Mouse (Mus musculus): ENCODE results near the gene Hmga1.

The Hmga1 gene

DNA sequence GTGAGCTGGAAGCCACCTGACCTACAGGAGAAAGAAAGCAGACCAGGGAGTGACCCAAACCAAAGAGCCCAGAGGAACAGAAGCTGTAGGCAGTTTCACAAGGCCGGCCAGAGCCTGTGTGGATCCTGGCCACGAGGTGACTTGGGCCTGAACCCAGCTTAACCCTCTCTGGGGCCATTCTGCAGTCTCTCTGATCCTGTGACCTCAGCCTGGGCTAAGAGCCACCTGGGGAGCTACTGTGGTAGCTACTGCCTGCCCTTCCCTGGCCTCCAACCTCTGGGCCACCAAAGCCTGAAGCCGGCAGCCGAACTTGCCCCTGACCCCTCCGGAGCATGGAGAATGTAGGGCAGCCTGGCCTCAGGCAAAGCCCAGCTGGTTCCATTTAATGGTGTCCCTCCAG lies 27.5 kb upstream of the Hmga1 start:
- no peak for DNase-seq (ENCODE audit: low spot score)

- DNase-seq (ENCODE audit: low spot score), result no peak
Measured at GRCm38 (mm10) chr17:27532095-27532494, 24.2 kb upstream of the Hmga1 start.

- no peak for DNase-seq (ENCODE audit: low spot score)
Measured at GRCm38 (mm10) chr17:27533354-27533753, 22.9 kb upstream of the Hmga1 start.

- DNase-seq (ENCODE audit: low spot score), result peak; percentile 57
Measured at GRCm38 (mm10) chr17:27534718-27535117, 21.6 kb upstream of the Hmga1 start.

DNA sequence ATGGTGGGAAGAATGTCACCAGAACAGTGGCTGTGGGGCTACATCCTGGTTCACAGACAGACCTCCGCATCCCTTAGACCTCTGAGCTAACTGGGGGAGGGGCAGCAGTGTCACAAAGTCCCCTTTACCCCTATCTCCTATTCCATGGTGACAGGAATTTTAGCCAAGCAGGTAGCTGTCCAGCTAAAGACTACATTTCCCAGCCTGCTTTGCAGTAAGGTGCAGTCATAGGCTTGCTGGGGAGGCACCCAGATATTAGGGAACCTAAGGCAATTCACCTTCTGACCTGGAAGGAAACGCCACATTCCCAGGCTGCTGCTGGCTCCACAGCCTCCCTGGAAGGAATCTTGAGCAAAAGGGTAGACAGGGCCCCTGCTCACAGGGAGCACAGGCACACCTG lies 15.0 kb upstream of the Hmga1 start:
- DNase-seq (ENCODE audit: low spot score), result no peak

DNA sequence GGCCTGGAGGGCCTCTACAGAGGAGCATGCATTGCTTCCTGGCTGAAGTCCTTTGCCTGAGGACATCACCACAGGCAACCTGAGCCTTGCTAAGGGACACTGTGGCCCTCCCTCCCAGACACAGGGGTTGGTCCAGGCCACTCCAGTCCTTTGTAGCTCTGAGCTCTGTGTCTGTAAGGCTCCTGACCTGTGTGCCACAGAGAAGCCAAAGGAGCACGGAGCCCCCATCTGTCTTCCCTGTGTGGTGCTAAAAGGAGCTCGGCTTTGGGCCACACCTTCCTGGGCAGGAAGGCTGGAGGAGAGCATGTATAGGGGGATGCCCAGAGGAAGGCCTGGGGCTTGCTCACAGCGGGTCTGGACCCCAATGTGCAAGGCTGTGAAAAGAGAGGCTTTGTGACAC lies 14.3 kb upstream of the Hmga1 start:
- DNase-seq (ENCODE audit: low spot score), result no peak

- DNase-seq (ENCODE audit: low spot score), result no peak
Measured at GRCm38 (mm10) chr17:27544551-27544950, 11.7 kb upstream of the Hmga1 start.

DNA sequence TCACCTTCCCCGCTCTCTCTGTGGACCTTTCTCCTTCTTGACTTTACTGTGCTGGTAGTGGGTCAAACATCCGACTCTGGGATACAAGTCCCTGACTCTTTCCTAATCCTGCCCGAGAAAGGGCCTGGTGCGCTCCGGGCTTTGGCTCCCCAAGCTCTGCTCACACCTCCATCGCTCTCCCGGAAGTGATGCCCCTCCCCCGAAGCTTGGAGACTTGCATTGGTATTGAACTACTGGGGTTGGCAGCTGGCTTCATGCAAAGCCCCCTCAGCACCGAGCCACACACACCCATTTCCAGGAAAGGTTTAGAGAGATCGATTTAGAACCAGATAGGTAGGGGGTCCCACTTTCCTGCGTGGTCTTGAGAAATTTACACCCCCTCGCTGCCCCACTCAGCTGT lies 10.3 kb upstream of the Hmga1 start:
- no peak for DNase-seq (ENCODE audit: low spot score)

DNA sequence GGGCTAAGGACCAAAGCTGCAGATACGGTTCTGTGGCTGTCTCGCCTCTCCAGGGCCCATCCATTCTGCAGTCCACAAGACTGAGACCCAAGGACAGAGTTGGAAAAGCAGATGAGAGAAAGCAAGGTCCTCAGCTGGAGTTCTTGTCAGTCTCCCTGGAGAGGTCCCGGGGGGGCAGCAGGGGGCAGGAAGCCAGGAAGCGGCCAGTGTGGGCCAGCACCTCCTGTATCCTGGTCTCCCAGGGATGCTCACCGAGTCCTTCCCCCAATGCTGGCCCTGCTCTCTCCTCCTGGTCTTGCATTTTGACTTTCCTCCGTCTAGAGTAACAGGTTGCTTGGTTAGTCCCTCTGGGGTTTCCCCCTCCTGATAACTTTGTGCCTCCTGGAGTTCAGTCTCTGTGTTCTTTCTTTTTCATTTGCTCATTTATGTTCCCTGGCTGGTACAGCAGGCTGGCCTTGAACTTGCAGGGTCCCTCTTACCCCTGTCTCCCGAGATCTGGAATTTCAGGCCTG lies 9.7 kb upstream of the Hmga1 start:
- no peak for DNase-seq (ENCODE audit: low spot score)

GRCm38 (mm10) chr17:27547253-27547868 lies 8.9 kb upstream of the Hmga1 start:
- no peak for DNase-seq (ENCODE audit: low spot score)

DNA sequence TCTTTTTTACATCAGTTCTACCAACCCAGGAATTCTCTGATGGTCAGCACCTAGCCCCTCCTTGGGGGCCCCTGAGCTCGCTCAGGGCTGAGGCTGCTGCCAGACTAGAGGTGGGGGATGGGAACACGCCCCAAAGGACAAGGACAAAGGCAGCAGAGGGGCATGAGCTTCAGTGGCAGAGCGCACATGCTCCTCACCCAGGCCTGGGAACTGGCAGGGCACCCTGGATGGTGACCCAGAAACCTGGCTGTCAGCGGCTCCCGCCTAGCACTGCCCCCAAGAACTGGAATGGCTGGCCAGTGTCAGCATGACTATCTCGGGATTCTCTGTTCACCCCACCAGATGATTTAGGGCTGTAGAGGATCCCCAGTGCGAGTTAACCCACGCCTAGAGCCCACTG lies 7.1 kb upstream of the Hmga1 start:
- no peak for DNase-seq (ENCODE audit: low spot score)

GRCm38 (mm10) chr17:27551393-27551940 lies 4.8 kb upstream of the Hmga1 start:
- no peak for DNase-seq (ENCODE audit: low spot score)

GRCm38 (mm10) chr17:27552215-27553201 lies 3.8 kb upstream of the Hmga1 start:
- DNase-seq (ENCODE audit: low spot score), result no peak

DNA sequence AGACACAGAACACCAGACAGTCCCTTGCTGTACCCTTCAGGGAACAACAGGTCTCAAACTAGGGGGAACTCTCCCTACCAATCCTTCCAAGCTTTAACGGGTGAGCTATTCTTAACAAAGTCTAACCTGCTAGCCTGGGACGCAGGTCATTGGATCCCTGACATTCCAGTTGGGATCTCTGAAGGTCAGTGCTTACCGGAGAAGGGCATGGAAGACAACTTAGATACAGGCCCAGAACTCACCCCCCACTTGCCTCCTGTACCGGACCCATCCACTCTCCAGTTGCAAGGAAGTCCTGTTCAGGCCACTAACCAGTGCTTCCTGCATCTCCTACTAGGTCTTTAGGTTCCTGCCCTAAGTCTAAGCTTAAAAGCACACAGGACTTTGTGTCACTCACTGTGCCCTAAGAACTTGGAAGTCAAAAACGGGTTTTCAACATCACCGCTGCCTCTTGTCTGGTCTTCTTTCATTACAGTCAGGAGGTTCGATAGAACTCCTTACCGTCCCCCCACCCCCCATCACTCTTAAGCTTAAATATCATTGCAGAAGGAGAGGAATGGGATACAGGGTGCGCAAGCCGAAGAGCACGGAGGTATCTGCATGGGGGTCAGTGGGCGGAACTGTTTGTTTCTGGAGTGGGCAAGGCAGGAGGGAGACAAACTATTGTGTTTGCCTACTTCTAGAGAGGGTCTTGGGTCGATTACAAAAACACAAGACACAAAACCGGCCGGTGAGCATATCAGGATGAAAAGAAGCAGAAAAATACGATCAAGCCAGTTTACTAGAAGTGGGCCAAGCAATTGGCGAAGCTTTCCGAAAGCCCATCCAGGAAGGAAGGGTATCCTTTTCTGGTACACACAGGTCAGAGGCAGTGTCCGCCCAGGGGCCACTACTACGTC lies 2.0 kb upstream of the Hmga1 start:
- DNase-seq (ENCODE audit: low spot score), result no peak

- no peak for DNase-seq (ENCODE audit: low spot score)
Measured at GRCm38 (mm10) chr17:27555075-27555511, 1.2 kb upstream of the Hmga1 start.

- DNase-seq (ENCODE audit: low spot score), result no peak
Measured at GRCm38 (mm10) chr17:27555512-27556172, 655 bp upstream of the Hmga1 start.

DNA sequence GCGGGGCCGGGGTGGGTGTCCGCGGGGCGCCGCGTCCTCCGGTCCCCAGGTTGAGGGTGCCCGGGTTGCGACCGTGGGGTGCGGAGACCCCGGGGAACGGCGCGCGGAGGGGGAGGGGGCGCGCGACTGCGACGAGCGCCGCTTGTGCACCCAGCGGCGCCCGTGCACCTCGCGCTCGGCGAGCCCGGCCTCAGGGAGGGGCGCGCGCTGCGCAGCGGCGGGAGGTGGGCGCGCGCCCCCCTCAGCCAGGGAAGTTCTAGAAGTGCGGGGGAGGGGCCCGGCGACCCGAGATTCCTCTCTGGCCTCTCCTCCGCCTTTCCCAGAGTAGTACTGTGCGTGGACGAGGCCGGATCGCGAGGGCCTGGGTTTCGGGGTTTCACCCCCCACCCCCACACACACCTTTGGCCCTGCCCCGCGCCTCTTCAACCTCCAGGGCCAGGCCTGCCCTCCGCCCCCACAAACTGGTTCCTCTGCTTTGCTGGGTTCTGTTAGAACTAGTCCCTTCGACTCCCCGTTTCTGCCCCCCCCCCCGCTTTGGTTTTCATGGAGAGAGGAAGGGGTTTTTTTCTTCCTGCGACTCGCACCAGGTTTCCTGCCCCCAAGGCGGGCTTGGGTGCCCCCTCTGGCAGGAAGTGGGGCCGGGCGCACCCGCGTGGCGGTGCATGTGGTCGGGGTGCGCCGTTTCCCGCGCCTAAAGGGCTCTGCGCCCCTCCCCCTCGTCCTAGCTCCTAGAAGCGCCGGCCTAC lies 1.1 kb downstream of the Hmga1 start:
- no peak for DNase-seq (ENCODE audit: low spot score)

DNA sequence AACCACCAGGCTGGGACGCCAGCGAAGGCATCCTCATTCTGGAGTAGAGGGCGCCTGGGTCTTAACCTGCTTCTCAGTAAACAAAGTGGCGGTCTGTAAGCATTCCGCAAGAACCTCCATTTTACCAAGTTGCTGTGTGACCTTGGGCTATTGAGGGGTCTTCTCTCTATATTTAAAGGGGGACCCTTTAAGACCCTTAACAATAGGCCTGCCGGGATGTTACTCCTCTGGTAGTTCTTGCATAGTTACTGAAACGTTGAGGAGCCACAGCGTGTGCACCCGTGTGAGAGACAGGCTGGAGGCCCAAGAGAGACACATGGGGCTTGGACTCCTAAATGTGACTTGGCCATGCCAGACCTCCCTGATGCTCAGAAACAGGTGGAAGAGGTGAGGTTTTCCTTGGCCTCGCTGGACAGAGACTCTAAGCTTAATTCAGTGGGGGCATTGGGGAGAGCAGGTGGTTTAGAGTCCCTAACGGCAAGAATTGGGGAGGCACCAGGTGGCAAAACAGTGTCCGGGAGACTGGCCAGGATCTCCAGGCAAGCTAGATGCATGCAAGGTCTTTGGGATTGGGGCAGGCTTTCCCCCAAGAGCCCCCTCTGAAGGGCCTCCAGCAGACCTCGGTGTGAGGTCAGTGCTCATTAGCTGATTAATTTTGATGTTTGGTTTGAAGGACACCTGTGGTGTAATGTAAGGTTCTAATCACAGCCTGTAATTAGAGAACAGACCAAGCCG lies 1.8 kb downstream of the Hmga1 start:
- no peak for DNase-seq (ENCODE audit: low spot score)

GRCm38 (mm10) chr17:27558845-27559244 lies 2.5 kb downstream of the Hmga1 start:
- no peak for DNase-seq (ENCODE audit: low spot score)

- no peak for DNase-seq (ENCODE audit: low spot score)
Measured at GRCm38 (mm10) chr17:27559596-27559995, 3.3 kb downstream of the Hmga1 start.

Data from ovary, adult 18-20 months (tissue).